Mouse (Mus musculus) liver, adult 2 months (tissue): ENCODE results near the gene Cacna1i. TPM values are rescaled to one million over a fixed set of nuclear protein-coding genes. Genes with fewer than 3 reads are reported as not detected.

Source experiments
- DNase-seq: peaks from one replicate; pipeline ENCODE4 v3.0.0-alpha.2; 2011; ENCODE audit warnings: low read depth, low spot score; ENCODE audit errors: extremely low read depth
- H3K27ac ChIP-seq: fragments of 200-500 bp; replicated peaks from 2 replicates; pipeline ENCODE4 v1.5.1; 2012; ENCODE audit warnings: low read depth, mild to moderate bottlenecking, control low read depth, inconsistent platforms, low read length; ENCODE audit not compliant: insufficient read depth
- H3K27me3 ChIP-seq: fragments of 200-500 bp; 2 replicates; pipeline ENCODE4 v1.6.1; 2012; ENCODE audit warnings: mild to moderate bottlenecking, moderate library complexity, low read length, inconsistent platforms; ENCODE audit not compliant: control insufficient read depth, insufficient read depth
- H3K36me3 ChIP-seq: fragments of 200-500 bp; 2 replicates; pipeline ENCODE4 v1.6.1; 2012; ENCODE audit warnings: low read length, inconsistent platforms; ENCODE audit not compliant: control insufficient read depth, insufficient read depth
- H3K4me1 ChIP-seq: fragments of 200-500 bp; 2 replicates; pipeline ENCODE4 v1.6.1; 2011; ENCODE audit warnings: low read length; ENCODE audit not compliant: control insufficient read depth, insufficient read depth
- H3K4me3 ChIP-seq: fragments of 200-500 bp; 2 replicates; pipeline ENCODE4 v1.5.1; 2011; ENCODE audit warnings: low read depth, mild to moderate bottlenecking, control low read depth, low read length, moderate library complexity; ENCODE audit not compliant: insufficient read depth
- H3K79me2 ChIP-seq: fragments of 200-500 bp; 2 replicates; pipeline ENCODE4 v1.6.1; 2012; ENCODE audit warnings: inconsistent platforms, mild to moderate bottlenecking, low read length, moderate library complexity; ENCODE audit not compliant: control insufficient read depth, insufficient read depth
- H3K9ac ChIP-seq: fragments of 200-500 bp; 2 replicates; pipeline ENCODE4 v1.6.1; 2012; ENCODE audit warnings: low read depth, mild to moderate bottlenecking, control low read depth, inconsistent platforms, low read length
- CTCF ChIP-seq: fragments of 200-500 bp; IDR thresholded peaks from 2 replicates; pipeline ENCODE4 v1.5.1; 2011; ENCODE audit warnings: low read depth, low read length, control low read depth
- POLR2A ChIP-seq: fragments of 200-500 bp; IDR thresholded peaks from 2 replicates; pipeline ENCODE4 v1.6.1; 2011; ENCODE audit warnings: low read length, control low read depth; ENCODE audit not compliant: insufficient read depth; ENCODE audit errors: extremely low read depth
- WGBS: fragments of 180-500 bp; shearing (Covaris S2); methylation state at CpG from one replicate; pipeline ENCODE4 v1.1.7; 2018; 5-methylcytosine and 5-hydroxymethylcytosine counted together
- polyA plus RNA-seq: library from polyadenylated mRNA; depleted of rRNA; stranded (reverse); fragments of >200 nt; gene quantifications from 2 replicates; pipeline ENCODE4 v1.2.3, GENCODE M21; 2012
- total RNA-seq: library from RNA; depleted of rRNA; stranded (reverse); fragments of >200 nt; gene quantifications from 2 replicates; pipeline ENCODE4 v1.2.3, GENCODE M21; 2014

The Cacna1i gene
- total and polyA plus RNA-seq, 2 experiments = under 0.01 to 0.09 TPM

DNA sequence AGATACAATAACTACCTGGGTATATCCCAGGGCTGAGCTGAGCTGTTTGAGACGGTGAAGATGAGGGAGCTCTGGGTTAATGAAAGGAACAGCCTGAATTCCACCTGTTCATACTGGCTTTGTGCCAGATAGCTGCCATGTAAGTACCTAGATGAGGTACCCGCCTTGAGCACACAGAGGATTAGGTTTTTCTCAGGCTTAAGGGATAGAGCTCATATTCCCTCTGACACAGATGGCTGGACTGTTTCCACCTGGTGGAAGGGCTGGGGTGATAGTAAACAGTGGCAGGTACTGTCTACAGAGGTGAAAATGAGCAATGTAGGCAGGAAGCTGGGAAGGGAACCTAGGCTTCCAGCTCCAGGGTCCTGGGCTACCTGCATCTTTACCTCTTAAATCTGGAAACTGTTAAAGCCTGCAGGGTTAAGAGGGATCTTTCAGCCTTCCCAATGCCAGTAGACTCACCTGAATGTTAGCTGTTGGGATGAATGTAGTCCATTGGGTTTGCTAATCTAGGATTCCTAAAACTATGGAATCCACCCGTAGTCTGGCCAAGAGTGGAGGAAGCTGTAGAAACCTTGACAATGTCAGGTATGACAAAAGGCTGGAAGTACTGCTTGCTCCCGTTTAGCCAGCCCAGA, 29.3 kb upstream of the Cacna1i start:
- Histone ChIP-seq H3K27ac (peak overlapping the region; percentile 31), H3K4me1 (peaks cover 15% of the 10 kb centered on the region), H3K4me3 (peak overlapping the region; percentile 5; the same call in 1 of the 2 replicates), H3K9ac (peak overlapping the region; percentile 42), H3K27me3 (no peaks in the 10 kb centered on the region), H3K79me2 (peaks cover 15% of the 10 kb centered on the region; the same call in 1 of the 2 replicates), H3K36me3 (peaks cover 18% of the 10 kb centered on the region)
- WGBS = 11% methylated on average over 4 of the region's 4 CpGs
- peak; percentile 43 for DNase-seq
- TF ChIP-seq POLR2A = no peak
- no peak for TF ChIP-seq CTCF

DNA sequence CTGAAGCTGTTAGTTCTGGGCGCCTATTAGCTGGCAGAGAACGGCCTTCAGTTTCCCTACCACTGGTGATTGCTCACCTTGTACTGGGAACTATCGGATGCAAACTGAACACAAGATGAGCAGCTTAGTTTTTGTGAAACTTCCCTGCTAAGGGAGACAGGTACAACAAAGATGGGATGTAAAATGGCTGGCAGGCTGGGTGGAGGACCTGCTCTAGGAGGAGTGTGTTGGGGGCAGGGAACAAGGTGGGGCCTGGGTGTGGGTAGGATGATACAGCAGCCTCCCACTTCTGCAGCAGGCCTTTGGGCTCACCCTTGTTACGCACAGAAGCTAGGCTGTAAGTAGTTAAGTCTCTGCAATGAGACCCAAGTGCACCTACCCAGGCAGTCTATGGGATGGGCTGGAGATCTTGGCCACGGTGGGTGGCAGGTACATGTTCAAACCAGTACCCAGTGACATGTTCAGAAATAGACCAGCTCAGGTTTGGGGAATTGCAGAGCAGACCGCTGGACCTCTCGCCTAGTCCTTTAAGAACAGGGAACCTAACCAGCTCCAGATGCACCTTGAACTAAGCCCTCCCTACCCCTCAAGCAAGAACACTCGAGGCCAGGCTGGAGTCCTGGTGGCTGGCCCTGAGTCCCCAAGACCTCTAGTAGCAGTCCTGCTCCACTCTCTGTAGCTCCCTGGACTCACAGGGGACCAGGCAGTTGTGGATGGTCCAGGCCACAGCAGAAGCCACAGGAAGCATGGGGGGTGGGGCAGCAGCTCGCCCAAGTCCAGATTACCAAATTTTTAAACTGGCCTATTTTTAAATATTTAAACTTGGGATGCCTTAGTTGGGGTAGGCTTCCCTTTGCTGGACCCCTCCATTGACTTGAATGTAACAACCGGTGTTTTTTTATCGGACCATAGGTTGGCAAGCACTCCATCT, 28.5 kb upstream of the Cacna1i start:
- DNase-seq = peak; percentile 60
- H3K36me3 ChIP-seq = peaks cover 18% of the 10 kb centered on the region
- WGBS = 27% methylated on average over 11 of the region's 11 CpGs
- peak overlapping the region; percentile 31 for H3K27ac ChIP-seq
- peaks cover 22% of the 10 kb centered on the region; the same call in 1 of the 2 replicates for H3K79me2 ChIP-seq
- H3K4me1 ChIP-seq = peaks cover 20% of the 10 kb centered on the region
- H3K4me3 ChIP-seq = no peak overlapping the region
- peak overlapping the region; percentile 15; the same call in 1 of the 2 replicates for H3K9ac ChIP-seq
- H3K27me3 ChIP-seq = no peaks in the 10 kb centered on the region
- no peak for TF ChIP-seq CTCF
- 0 out of 2 replicates have a peak, but pooled peaks have one; percentile 31 for TF ChIP-seq POLR2A

DNA sequence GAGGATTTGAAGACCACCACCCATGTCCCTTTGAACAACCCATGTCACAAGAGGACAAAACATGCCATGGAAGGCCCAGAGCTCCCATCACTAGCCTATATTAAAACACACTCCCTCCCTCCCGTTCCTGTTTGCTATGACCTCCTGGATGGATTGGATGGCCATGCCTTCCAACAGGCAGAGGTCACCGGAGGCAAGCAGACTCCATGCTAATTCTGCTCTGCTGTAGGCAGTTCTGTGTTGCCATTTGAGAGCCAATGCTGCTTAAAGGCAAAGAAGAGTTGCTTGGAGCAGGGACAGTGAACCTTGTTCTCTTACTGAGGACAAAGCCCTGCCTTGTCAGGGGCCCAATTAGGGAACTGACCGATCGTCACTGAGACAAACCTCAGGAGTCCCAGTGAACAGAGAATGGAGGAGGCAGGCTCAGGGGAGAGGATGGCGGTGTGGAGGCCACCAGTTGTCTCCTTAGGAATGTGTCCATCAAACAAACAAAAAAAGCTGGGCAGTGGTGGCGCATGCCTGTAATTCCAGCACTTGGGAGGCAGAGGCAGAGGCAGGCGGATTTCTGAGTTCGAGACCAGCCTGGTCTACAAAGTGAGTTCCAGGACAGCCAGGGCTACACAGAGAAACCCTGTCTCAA, 27.5 kb upstream of the Cacna1i start:
- WGBS = 48% methylated on average over 8 of the region's 8 CpGs
- peaks cover 24% of the 10 kb centered on the region; the same call in 1 of the 2 replicates for H3K79me2 ChIP-seq
- no peaks in the 10 kb centered on the region for H3K27me3 ChIP-seq
- H3K36me3 ChIP-seq = peaks cover 18% of the 10 kb centered on the region
- H3K4me1 ChIP-seq = peaks cover 16% of the 10 kb centered on the region
- TF ChIP-seq POLR2A (no peak), CTCF (no peak)
- H3K9ac ChIP-seq = no peak overlapping the region
- H3K4me3 ChIP-seq = no peak overlapping the region
- peak overlapping the region; percentile 0 for H3K27ac ChIP-seq
- DNase-seq = peak; percentile 71

DNA sequence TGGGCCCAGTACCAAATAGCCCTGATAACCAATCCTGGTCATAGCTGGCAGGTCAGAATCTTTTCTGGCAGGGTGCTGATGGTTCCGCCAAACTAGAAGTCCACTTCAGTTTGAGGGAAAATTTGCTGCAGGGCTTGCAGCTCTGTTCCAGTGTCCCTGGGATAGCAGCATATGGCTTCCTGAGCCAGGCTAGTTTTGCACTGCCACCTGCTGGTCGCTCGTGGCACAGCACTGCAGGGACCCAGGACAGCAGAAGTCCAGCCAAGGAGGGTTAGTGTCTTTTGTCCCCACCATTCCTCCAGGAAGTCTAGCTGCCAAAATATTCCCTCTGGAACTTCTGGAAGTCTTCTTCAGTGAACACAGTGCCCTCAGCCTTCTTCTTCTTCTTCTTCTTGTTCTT, 26.4 kb upstream of the Cacna1i start:
- peaks cover 21% of the 10 kb centered on the region; the same call in 1 of the 2 replicates for H3K79me2 ChIP-seq
- no peak overlapping the region for H3K9ac ChIP-seq
- peaks cover 16% of the 10 kb centered on the region for H3K4me1 ChIP-seq
- H3K4me3 ChIP-seq = no peak overlapping the region
- WGBS = 16% methylated on average over 3 of the region's 3 CpGs
- peak; percentile 99 for TF ChIP-seq CTCF
- TF ChIP-seq POLR2A = no peak
- H3K27me3 ChIP-seq = no peaks in the 10 kb centered on the region
- H3K27ac ChIP-seq = no peak overlapping the region
- DNase-seq = peak; percentile 58
- peaks cover 18% of the 10 kb centered on the region for H3K36me3 ChIP-seq

DNA sequence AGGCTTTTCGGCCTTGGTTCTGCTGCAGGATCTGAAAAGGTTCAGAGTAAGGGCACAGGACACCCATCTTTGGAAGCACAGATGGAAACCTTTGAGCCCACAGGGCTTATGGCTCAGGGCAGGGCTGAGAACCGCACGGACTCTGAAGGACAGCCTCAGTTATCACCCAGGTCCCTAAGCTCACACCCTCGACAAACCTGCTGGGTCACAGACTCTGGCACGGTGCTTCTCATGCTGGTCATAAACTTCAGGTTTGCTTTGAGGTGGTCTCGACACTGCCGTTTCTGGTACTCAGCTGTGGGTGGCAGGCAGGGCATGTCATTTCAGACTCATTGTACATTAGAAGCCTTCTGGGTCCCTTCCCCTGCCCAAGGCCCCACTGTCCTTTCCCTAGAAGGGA, 25.9 kb upstream of the Cacna1i start:
- H3K4me3 ChIP-seq = no peak overlapping the region
- no peak overlapping the region for H3K27ac ChIP-seq
- no peaks in the 10 kb centered on the region for H3K27me3 ChIP-seq
- H3K4me1 ChIP-seq = peaks cover 16% of the 10 kb centered on the region
- peaks cover 17% of the 10 kb centered on the region; the same call in 1 of the 2 replicates for H3K79me2 ChIP-seq
- 80% methylated on average over 7 of the region's 7 CpGs for WGBS
- peaks cover 17% of the 10 kb centered on the region for H3K36me3 ChIP-seq
- TF ChIP-seq CTCF = no peak
- no peak for TF ChIP-seq POLR2A
- DNase-seq = no peak
- H3K9ac ChIP-seq = no peak overlapping the region
